Mouse (Mus musculus) heart, postnatal 0 days (tissue): ENCODE results near the gene Poln. TPM values are rescaled to one million over a fixed set of nuclear protein-coding genes. Genes with fewer than 3 reads are reported as not detected.

Experiments used
- ATAC-seq: fragments of 200-750 bp; cut with Nextera tagmentation; 2 replicates; pipeline ENCODE4 v1.8.0; 2017; ENCODE audit warnings: low read depth, moderate number of reproducible peaks, moderate library complexity; ENCODE audit not compliant: insufficient read depth
- DNase-seq: peaks from one replicate; pipeline ENCODE4 v3.0.0-alpha.2; 2016; ENCODE audit warnings: low spot score
- H3K27ac ChIP-seq: fragments of 300-500 bp; sonication (generic); 2 replicates; pipeline ENCODE4 v1.5.1; 2014; ENCODE audit warnings: low read depth, mild to moderate bottlenecking
- H3K27me3 ChIP-seq: fragments of 300-500 bp; sonication (generic); 2 replicates; pipeline ENCODE4 v1.6.1; 2014; ENCODE audit warnings: low read length, mixed read lengths; ENCODE audit not compliant: control insufficient read depth, insufficient read depth
- H3K36me3 ChIP-seq: fragments of 300-500 bp; sonication (generic); replicated peaks from 2 replicates; pipeline ENCODE4 v1.6.1; 2014; ENCODE audit warnings: low read length, mixed read lengths; ENCODE audit not compliant: control insufficient read depth, insufficient read depth
- H3K4me1 ChIP-seq: fragments of 300-500 bp; sonication (generic); 2 replicates; pipeline ENCODE4 v1.6.1; 2014; ENCODE audit warnings: antibody characterized with exemption; ENCODE audit not compliant: control insufficient read depth, insufficient read depth
- H3K4me2 ChIP-seq: fragments of 300-500 bp; sonication (generic); 2 replicates; pipeline ENCODE4 v1.6.1; 2014; ENCODE audit warnings: low read depth, mild to moderate bottlenecking, low read length, moderate library complexity
- H3K4me3 ChIP-seq: fragments of 300-500 bp; sonication (generic); 2 replicates; pipeline ENCODE4 v1.5.1; 2014; ENCODE audit warnings: low read depth, low read length
- H3K9ac ChIP-seq: fragments of 300-500 bp; sonication (generic); replicated peaks from 2 replicates; pipeline ENCODE4 v1.6.1; 2014; ENCODE audit warnings: low read depth, low read length, mixed read lengths
- H3K9me3 ChIP-seq: fragments of 300-500 bp; sonication (generic); replicated peaks from 2 replicates; pipeline ENCODE4 v1.6.1; 2016; ENCODE audit warnings: low read length; ENCODE audit not compliant: control insufficient read depth
- CTCF ChIP-seq: IDR thresholded peaks from 2 replicates; pipeline ENCODE4 v1.5.1; 2016; ENCODE audit warnings: antibody characterized with exemption, control low read depth, low read depth
- EP300 ChIP-seq: IDR thresholded peaks from 2 replicates; pipeline ENCODE4 v1.6.1; 2016; ENCODE audit warnings: antibody characterized with exemption, low read depth
- WGBS: fragments of 180-500 bp; shearing (Covaris S2); extraction: QIAGEN DNeasy Blood & Tissue Kit; methylation state at CpG from one replicate; pipeline ENCODE4 v1.1.7; 2014; 5-methylcytosine and 5-hydroxymethylcytosine counted together
- polyA plus RNA-seq: library from polyadenylated mRNA; unstranded; fragments of >200 nt; fragmentation: Nextera tagmentation; extraction: Ambion mirVana; gene quantifications from 2 replicates; pipeline ENCODE4 v1.2.1, GENCODE M21; 2015
- total RNA-seq: library from RNA; depleted of rRNA; stranded (reverse); fragments of >200 nt; gene quantifications from 2 replicates; pipeline ENCODE4 v1.2.3, GENCODE M21; 2014; ENCODE audit warnings: low replicate concordance

The Poln gene
- total and polyA plus RNA-seq, 2 experiments from 2014 or later = 1.3 TPM; not detected in 1

DNA sequence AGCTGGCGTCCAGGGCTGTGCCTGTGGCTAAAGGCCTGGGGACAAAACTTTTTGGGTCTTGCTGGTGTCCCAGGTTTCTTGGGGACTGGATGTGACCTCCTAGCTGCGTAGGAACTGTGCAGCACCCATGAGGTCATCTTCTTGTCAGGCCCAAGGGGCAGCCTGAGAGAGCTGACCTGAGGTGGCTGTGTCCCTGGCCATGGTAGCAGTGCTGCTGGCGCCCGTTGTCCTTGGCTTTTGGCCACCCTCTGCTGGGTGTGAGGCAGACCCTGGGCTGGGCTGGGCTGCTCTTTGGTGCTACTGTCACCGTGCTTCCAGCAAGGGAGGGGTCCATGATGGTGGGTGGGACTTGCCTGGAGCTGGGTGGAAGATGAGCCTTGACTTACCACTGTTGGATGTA lies 164.6 kb downstream of the Poln start:
- WGBS = 70% methylated on average over 5 of the region's 5 CpGs
- no peak for ATAC-seq
- H3K4me1 ChIP-seq = no peaks in the 10 kb centered on the region
- H3K27me3 ChIP-seq = peaks cover 8% of the 10 kb centered on the region; the same call in 1 of the 2 replicates
- H3K36me3 ChIP-seq = no peaks in the 10 kb centered on the region
- DNase-seq = no peak
- TF ChIP-seq CTCF = no peak
- TF ChIP-seq EP300 = no peak
- no peak overlapping the region for H3K4me2 ChIP-seq
- no peak overlapping the region for H3K27ac ChIP-seq
- no peak overlapping the region for H3K4me3 ChIP-seq
- no peak overlapping the region for H3K9ac ChIP-seq
- no peaks in the 10 kb centered on the region for H3K9me3 ChIP-seq

DNA sequence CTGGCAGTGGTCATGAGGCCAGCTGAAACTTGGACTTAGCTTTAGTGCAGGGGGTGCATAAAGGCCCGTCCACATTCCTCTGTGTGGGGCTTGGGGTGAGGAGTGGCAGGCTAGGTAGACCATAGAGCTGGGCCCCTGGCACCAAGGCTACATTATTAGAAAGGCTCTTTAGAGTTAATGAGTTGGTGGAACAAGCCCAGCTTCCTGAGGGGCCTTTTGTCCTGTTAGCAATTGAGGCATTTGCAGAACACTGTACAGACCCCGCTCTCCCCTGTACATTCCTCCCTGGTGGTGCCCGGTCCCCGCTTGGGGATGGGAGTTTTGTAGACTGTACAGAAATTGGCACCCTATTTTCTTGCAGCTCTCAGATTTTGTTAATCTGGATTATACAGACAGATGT lies 166.6 kb downstream of the Poln start:
- H3K9ac ChIP-seq = no peak overlapping the region
- H3K9me3 ChIP-seq = no peaks in the 10 kb centered on the region
- H3K4me3 ChIP-seq = no peak overlapping the region
- TF ChIP-seq EP300 (no peak), CTCF (no peak)
- H3K36me3 ChIP-seq = no peaks in the 10 kb centered on the region
- WGBS = 88% methylated on average over 4 of the region's 4 CpGs
- H3K27ac ChIP-seq = no peak overlapping the region
- ATAC-seq (no peak), DNase-seq (no peak)
- H3K4me2 ChIP-seq = no peak overlapping the region
- H3K4me1 ChIP-seq = 0 out of 2 replicates have a peak, but pooled peaks cover under 1% of the 10 kb centered on the region
- peaks cover 27% of the 10 kb centered on the region for H3K27me3 ChIP-seq

DNA sequence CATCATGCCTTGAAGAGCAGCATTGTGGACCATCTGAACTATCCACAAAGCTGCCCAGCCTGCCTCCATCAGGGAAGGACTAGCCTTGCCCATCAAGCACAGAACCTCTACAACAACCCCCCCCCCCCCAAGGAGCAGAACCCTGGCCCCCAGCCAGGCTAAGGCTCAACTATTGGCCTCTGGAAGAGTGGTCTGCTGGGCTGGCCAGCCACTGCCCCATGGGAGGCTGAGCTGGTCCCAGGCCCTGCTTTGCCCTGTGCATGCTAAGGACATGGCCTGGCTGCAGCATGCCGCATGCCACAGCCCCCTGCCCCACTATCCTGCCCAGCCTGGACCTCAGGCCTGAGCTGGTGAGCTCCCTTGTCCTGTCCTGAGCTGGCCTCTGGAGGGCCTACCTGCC lies 167.8 kb downstream of the Poln start:
- no peak overlapping the region for H3K27ac ChIP-seq
- peaks cover 37% of the 10 kb centered on the region for H3K27me3 ChIP-seq
- TF ChIP-seq CTCF = no peak
- no peaks in the 10 kb centered on the region for H3K36me3 ChIP-seq
- no peak overlapping the region for H3K9ac ChIP-seq
- H3K4me3 ChIP-seq = no peak overlapping the region
- ATAC-seq (no peak), DNase-seq (no peak)
- H3K4me1 ChIP-seq = peaks cover 9% of the 10 kb centered on the region
- WGBS = 100% methylated on average over 1 of the region's 1 CpGs
- H3K9me3 ChIP-seq = no peaks in the 10 kb centered on the region
- no peak overlapping the region for H3K4me2 ChIP-seq

DNA sequence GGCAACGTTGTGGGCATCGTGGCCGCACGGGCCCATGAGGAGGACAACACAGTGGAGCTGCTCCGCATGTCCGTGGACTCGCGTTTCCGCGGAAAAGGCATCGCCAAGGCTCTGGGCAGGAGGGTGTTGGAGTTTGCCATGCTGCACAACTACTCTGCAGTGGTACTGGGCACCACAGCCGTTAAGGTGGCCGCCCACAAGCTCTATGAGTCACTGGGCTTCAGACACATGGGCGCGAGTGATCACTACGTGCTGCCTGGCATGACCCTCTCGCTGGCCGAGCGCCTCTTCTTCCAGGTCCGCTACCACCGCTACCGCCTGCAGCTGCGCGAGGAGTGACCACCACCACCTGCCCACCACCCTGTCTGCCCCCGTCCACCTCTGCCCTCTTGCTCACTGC lies 168.4 kb downstream of the Poln start:
- DNase-seq (no peak), ATAC-seq (no peak)
- WGBS = 94% methylated on average over 25 of the region's 25 CpGs

DNA sequence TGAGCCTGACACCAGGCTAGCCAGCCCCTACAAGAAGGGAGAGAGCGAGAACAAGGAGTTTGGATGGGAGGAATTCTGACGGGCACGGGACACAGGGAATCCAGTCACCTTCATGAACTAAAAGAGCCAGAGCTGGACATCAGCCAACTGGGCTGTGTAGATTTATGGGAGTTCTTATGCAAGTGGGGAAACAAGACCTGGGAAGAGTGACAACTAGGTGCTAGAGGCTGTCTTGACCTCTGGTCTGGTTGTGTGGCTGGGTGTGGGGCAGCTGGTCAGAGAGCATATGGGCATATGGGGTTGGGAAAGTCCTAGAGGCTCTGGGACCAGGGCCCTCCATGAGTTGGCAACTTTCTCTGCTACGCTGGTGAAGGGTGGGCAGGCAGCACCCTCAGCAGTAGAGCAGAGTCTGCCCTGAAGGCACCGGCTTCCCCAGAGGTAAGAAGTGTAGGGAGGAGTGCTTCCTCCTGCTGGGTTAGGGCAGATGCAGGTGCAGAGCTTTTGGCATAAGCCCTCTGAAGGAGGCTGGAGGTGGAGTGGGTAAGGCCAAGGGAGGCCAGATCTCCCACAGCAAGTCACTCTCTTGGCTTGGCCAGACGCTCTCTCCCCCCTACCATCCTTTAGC lies 169.7 kb downstream of the Poln start:
- Histone ChIP-seq H3K9me3 (no peaks in the 10 kb centered on the region), H3K9ac (no peak overlapping the region), H3K4me1 (peaks cover 9% of the 10 kb centered on the region), H3K4me3 (no peak overlapping the region), H3K27me3 (peaks cover 55% of the 10 kb centered on the region), H3K36me3 (no peaks in the 10 kb centered on the region), H3K4me2 (no peak overlapping the region), H3K27ac (no peak overlapping the region)
- no peak for DNase-seq
- no peak for ATAC-seq
- no peak for TF ChIP-seq EP300
- WGBS = 68% methylated on average over 6 of the region's 6 CpGs

More for the DNA sequence above, 168.4 kb downstream of the Poln start:
- H3K4me2 ChIP-seq = no peak overlapping the region
- no peak overlapping the region for H3K9ac ChIP-seq
- TF ChIP-seq CTCF (no peak), EP300 (no peak)
- peaks cover 43% of the 10 kb centered on the region for H3K27me3 ChIP-seq
- peaks cover 9% of the 10 kb centered on the region for H3K4me1 ChIP-seq
- H3K9me3 ChIP-seq = no peaks in the 10 kb centered on the region
- H3K27ac ChIP-seq = no peak overlapping the region
- no peaks in the 10 kb centered on the region for H3K36me3 ChIP-seq
- H3K4me3 ChIP-seq = no peak overlapping the region

DNA sequence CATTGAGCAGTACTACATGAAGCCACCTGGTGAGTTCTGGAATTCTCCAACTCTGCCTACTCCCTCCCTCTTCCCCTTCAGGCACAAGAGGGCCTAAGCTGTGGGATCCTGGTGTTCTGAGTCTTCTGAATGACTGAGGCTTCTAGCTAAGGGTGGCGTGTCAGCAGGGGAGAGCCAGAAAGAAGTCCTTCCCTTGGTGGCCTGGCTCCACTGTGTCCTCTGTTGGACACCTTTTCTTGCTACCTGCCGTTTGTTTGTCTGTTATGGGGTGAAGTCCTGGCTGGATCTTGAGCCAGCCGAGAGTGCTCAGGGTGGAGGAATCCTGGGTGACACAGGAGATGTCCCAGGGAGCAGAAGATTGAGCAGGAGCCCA lies 170.8 kb downstream of the Poln start:
- peaks cover 9% of the 10 kb centered on the region for H3K4me1 ChIP-seq
- no peak overlapping the region for H3K27ac ChIP-seq
- no peak for DNase-seq
- H3K9ac ChIP-seq = no peak overlapping the region
- H3K9me3 ChIP-seq = no peaks in the 10 kb centered on the region
- no peaks in the 10 kb centered on the region for H3K36me3 ChIP-seq
- H3K27me3 ChIP-seq = peaks cover 62% of the 10 kb centered on the region
- no peak overlapping the region for H3K4me2 ChIP-seq
- TF ChIP-seq EP300 (no peak), CTCF (no peak)
- WGBS = 90% methylated on average over 3 of the region's 3 CpGs
- ATAC-seq = no peak
- H3K4me3 ChIP-seq = no peak overlapping the region
